Mouse (Mus musculus) cerebellum, adult 2 months (tissue): ENCODE measurements at regions not wholly inside any gene's neighbourhood (a gene's known extent, or its start where the extent isn't known, plus 50 kb on each side); places are given as distances from the start of the nearest gene placed in this dataset.

Experiments
- DNase-seq, 2 experiments: peaks; one replicate each; pipeline ENCODE4 v3.0.0; 2021
- H3K27ac ChIP-seq: fragments of 200-500 bp; 2 replicates; pipeline ENCODE4 v1.5.1; 2012; ENCODE audit warnings: low read length, control low read depth, inconsistent platforms; ENCODE audit not compliant: insufficient read depth
- H3K27me3 ChIP-seq: fragments of 200-500 bp; 2 replicates; pipeline ENCODE4 v1.6.1; 2012; ENCODE audit warnings: inconsistent platforms, mild to moderate bottlenecking, low read length, moderate library complexity; ENCODE audit not compliant: control insufficient read depth, insufficient read depth
- H3K4me1 ChIP-seq: fragments of 200-500 bp; 2 replicates; pipeline ENCODE4 v1.6.1; 2011; ENCODE audit warnings: low read length; ENCODE audit not compliant: control insufficient read depth, insufficient read depth
- H3K4me3 ChIP-seq: fragments of 200-500 bp; replicated peaks from 2 replicates; pipeline ENCODE3; 2011; ENCODE audit warnings: mild to moderate bottlenecking, low read depth, low read length, control low read depth; ENCODE audit not compliant: insufficient read depth
- CTCF ChIP-seq: fragments of 200-500 bp; IDR thresholded peaks from 2 replicates; pipeline ENCODE4 v1.5.1; 2011; ENCODE audit warnings: low read depth, mild to moderate bottlenecking, control low read depth, low read length, moderate library complexity, borderline replicate concordance; ENCODE audit not compliant: insufficient read depth
- POLR2A ChIP-seq: fragments of 200-500 bp; IDR thresholded peaks from 2 replicates; pipeline ENCODE4 v1.6.1; 2011; ENCODE audit warnings: low read length, control low read depth, borderline replicate concordance; ENCODE audit not compliant: insufficient read depth
- WGBS: fragments of 180-500 bp; shearing (Covaris S2); methylation state at CpG from one replicate; pipeline ENCODE4 v1.1.7; 2018; 5-methylcytosine and 5-hydroxymethylcytosine counted together

DNA sequence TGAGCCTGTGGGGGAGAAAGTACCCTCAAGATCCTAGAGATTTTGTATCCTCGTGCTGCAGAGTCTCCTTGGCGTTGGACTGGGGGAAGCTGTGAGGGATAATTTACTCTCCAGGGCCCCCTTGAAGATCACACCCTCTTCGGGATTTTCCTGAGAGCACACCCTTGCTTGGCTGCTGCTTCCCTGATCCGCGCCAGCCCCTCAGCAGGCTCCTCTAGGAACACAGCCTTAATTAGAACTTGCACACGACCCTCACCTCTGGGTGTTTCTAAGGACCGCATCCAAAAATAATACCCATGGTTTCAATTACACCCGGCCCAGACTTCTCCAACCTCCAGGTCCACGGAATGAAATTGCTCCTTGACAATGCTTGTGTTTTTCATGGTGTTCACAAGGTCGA, 553.6 kb downstream of the Bnc2 start:
- WGBS = 58% methylated on average over 10 of the region's 10 CpGs
- no peak for DNase-seq
- Histone ChIP-seq H3K4me3 (no peak overlapping the region), H3K27me3 (no peaks in the 10 kb centered on the region), H3K27ac (no peak overlapping the region), H3K4me1 (peaks cover 3% of the 10 kb centered on the region; the same call in 1 of the 2 replicates)
- TF ChIP-seq CTCF (no peak), POLR2A (no peak)

DNA sequence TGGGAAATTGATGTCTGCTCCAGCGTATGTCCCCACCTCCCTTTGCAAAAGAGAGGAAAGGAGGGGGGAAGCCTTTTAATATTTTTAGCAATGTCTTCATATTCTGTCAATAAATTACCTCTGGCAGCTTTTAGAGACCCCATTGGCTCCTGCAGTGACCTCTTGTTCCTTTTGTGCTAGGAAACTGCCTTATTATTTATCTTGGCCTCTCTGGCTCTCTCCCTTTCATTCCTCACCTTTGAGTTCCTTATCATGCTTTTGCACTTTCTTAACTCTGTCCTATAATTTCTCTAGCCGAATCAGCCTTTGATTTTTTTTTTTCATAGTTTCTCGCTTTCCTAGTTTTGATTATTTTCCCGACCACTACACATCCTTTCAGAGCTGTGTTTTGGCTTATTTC, 548.7 kb downstream of the Bnc2 start:
- Histone ChIP-seq H3K27me3 (no peaks in the 10 kb centered on the region), H3K4me3 (no peak overlapping the region), H3K4me1 (peaks cover 17% of the 10 kb centered on the region), H3K27ac (no peak overlapping the region)
- TF ChIP-seq POLR2A (no peak), CTCF (no peak)
- no peak for DNase-seq
- WGBS = 88% methylated on average over 4 of the region's 4 CpGs

DNA sequence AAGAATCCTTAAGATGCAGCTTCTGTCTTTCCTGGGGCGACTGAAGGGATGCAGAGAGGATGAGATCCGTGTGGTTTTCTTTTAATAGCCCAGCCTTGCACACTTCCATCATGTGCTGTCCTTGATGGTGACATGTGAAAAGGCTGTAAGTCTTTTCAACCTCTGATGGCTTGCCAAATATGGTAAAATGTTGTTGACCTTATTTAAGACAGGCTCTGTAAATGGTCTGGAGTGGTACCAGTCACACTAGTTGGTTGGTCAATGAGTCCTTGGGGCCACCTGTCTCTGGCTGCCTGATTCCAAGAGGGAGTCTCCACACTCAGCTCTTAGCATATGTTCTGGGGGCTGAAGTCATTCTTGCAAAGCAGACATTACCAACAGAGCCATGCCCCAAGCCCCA, 547.7 kb downstream of the Bnc2 start:
- H3K27ac ChIP-seq = no peak overlapping the region
- H3K4me3 ChIP-seq = no peak overlapping the region
- DNase-seq = peak in 1 of 2 experiments; percentile 16
- WGBS = 76% methylated on average over 2 of the region's 2 CpGs
- no peaks in the 10 kb centered on the region for H3K27me3 ChIP-seq
- TF ChIP-seq CTCF (no peak), POLR2A (no peak)
- peaks cover 26% of the 10 kb centered on the region for H3K4me1 ChIP-seq

- Histone ChIP-seq H3K4me1 (peaks cover 26% of the 10 kb centered on the region), H3K4me3 (no peak overlapping the region), H3K27me3 (no peaks in the 10 kb centered on the region), H3K27ac (peak overlapping the region; percentile 52)
- 4% methylated on average over 7 of the region's 7 CpGs for WGBS
- TF ChIP-seq POLR2A = no peak
- TF ChIP-seq CTCF = no peak
- DNase-seq = peak; percentile 70 to 91
Measured at GRCm38 (mm10) chr4:84130840-84131547, 544.1 kb downstream of the Bnc2 start.

DNA sequence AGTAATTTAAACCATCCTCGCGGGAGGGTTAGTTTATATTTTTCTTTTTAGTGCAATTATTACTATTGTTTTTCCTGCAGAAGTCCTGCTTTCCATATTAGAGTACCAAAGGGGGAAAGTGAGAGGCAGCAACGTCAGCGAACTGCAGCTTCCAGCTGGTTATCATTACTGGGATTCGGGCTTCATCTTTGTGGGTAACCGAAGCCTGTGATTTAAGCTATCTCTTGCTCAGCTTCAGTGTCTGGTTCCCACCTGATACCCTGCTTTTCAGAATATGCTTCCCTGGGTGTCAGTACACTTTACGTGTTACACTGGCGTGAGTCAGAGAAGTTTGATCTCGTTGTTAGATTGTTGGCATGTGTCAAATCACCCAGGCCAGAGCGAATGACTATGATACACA, 539.3 kb downstream of the Bnc2 start:
- Histone ChIP-seq H3K27ac (no peak overlapping the region), H3K4me3 (no peak overlapping the region), H3K4me1 (peaks cover 19% of the 10 kb centered on the region), H3K27me3 (no peaks in the 10 kb centered on the region)
- TF ChIP-seq CTCF (no peak), POLR2A (no peak)
- DNase-seq = no peak
- 92% methylated on average over 10 of the region's 10 CpGs for WGBS

DNA sequence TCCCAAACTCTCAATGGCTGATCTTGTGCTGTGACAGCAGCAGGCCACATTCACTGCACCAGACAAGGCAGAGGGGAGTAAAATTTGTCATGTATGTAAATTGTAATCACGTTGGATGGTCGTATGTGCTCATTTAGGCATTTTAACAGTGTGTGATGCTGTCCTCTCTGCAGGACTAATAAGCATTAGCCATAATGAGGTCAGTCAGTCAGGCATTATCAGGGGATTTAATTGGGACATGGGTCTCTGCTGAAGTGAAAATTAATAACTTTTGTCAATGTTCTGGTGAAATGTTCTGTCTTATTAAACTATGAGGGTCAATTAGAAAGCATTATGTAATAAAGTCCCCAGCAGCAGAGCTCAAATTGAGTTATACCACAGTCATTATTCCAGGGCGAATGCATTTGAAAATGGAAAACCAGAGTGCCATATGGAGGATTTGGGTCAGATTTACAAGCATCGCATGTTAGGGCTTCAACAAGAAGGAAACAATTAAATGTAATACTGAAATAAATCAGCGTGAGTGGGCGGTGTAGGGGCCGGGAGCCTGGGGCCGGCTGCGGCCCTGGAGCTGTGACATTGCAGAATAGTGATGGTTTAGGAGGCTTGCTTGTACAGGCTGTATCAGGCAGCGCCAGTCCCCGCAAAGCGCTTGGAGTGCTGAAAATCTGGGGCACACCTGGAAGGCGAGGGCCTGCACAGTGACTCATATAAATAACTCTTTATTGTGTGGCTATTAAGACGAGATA, 537.7 kb downstream of the Bnc2 start:
- Histone ChIP-seq H3K27ac (no peak overlapping the region), H3K27me3 (no peaks in the 10 kb centered on the region), H3K4me1 (peaks cover 4% of the 10 kb centered on the region; the same call in 1 of the 2 replicates), H3K4me3 (no peak overlapping the region)
- TF ChIP-seq CTCF = no peak
- TF ChIP-seq POLR2A = no peak
- peak; percentile 41 to 44 for DNase-seq
- WGBS = 36% methylated on average over 14 of the region's 14 CpGs

DNA sequence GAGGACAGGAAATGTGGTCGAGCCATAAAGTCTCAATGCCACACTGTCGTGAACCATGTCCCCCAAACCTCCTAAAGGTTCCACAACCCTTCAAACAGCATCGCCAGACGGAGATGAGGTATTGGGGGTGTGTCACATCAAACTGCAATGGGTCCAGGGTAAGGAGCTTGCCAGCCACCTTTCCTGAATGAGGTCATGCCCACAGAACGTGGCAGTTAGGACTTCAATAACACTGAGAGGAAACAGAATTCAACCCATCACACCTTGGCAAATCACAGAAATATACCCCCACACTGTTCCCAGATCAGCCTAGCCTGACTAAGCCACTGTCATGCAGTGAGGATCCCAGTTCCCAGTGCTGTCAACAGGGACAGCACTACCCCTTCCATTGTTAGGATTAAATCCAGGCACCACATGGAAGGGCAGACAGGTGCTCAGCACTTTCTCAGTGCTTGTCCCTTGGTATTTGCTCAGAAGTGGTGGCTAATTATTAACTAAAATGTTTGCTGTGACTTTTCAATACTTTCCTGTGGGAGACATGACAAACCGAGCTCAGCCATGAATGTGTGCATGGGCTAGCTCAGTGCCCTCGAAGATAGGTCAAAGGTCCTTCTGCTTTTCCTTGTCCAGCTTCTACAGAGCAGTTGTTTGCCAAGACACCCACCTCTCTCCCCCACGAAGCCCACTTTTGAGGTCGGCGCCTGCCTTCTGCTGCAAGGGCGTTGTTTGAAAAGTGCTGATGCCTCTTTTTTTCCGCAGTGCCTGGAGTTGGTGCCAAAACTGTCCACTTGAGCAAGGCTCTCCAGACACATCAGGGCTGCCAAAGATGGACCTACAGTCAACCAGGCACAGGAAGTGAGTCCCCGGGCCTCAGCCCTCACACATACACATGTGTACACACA, 525.7 kb downstream of the Bnc2 start:
- H3K4me1 ChIP-seq = no peaks in the 10 kb centered on the region; the same call in 1 of the 2 replicates
- TF ChIP-seq CTCF = no peak
- TF ChIP-seq POLR2A = no peak
- no peaks in the 10 kb centered on the region for H3K27me3 ChIP-seq
- H3K27ac ChIP-seq = no peak overlapping the region
- H3K4me3 ChIP-seq = no peak overlapping the region
- WGBS = 78% methylated on average over 13 of the region's 13 CpGs
- DNase-seq = no peak

GRCm38 (mm10) chr4:84150698-84151097, 524.4 kb downstream of the Bnc2 start:
- no peak for DNase-seq
- Histone ChIP-seq H3K4me1 (no peaks in the 10 kb centered on the region; the same call in 1 of the 2 replicates), H3K27ac (no peak overlapping the region), H3K4me3 (no peak overlapping the region), H3K27me3 (no peaks in the 10 kb centered on the region)
- TF ChIP-seq POLR2A (no peak), CTCF (no peak)
- WGBS = 53% methylated on average over 3 of the region's 3 CpGs
